Mouse (Mus musculus): ENCODE results near the gene Vmn2r120. TPM values are rescaled to one million over a fixed set of nuclear protein-coding genes. Genes with fewer than 3 reads are reported as not detected.
"Not testable (repeated sequence)": the region's sequence is repeated elsewhere in the genome, so short reads cannot be mapped to it uniquely, and the experiment has no call there.

Gene Vmn2r120
- polyA plus RNA-seq (2015; fragmentation: Nextera tagmentation; extraction: Ambion mirVana) = not detected in 2 replicates

GRCm38 (mm10) chr17:57545405-57545804 lies at the start of gene Vmn2r120:
Vmn2r120 (minus strand) TSS chr17:57545505.
- no peaks in the 10 kb centered on the region for H3K27me3 ChIP-seq (replicated peaks; ENCODE audit: control insufficient read depth, insufficient read depth, low read length)
- WGBS = 87% methylated on average over 1 of the region's 1 CpGs
- no peak for ATAC-seq
- no peak within 1 kb of the TSS for H3K4me2 ChIP-seq (ENCODE audit: low read depth, low read length)
- H3K27ac ChIP-seq (ENCODE audit: low read length) = no peak within 1 kb of the TSS
- no peaks in the 10 kb centered on the region for H3K4me1 ChIP-seq (ENCODE audit: control insufficient read depth, insufficient read depth, low read length)
- H3K9me3 ChIP-seq (ENCODE audit: control insufficient read depth, low read length) = no peaks in the 10 kb centered on the region
- H3K36me3 ChIP-seq (ENCODE audit: control insufficient read depth, insufficient read depth, low read length) = no peaks in the 10 kb centered on the region
- H3K9ac ChIP-seq (ENCODE audit: low read depth, low read length) = no peak within 1 kb of the TSS
- no peak within 1 kb of the TSS for H3K4me3 ChIP-seq (ENCODE audit: low read length)

GRCm38 (mm10) chr17:57587273-57587672 lies 42.0 kb upstream of the Vmn2r120 start:
- not testable (repeated sequence) for H3K27ac ChIP-seq (ENCODE audit: low read length); H3K36me3 ChIP-seq (ENCODE audit: control insufficient read depth, insufficient read depth, low read length); H3K4me1 ChIP-seq (ENCODE audit: control insufficient read depth, insufficient read depth, low read length); ATAC-seq; H3K4me3 ChIP-seq (ENCODE audit: low read length); H3K9me3 ChIP-seq (ENCODE audit: control insufficient read depth, low read length); H3K27me3 ChIP-seq (replicated peaks; ENCODE audit: control insufficient read depth, insufficient read depth, low read length); H3K9ac ChIP-seq (ENCODE audit: low read depth, low read length); H3K4me2 ChIP-seq (ENCODE audit: low read depth, low read length)
- WGBS = 84% methylated on average over 6 of the region's 6 CpGs

- ATAC-seq = no peak
Measured at GRCm38 (mm10) chr17:57574075-57574705, 28.9 kb upstream of the Vmn2r120 start.

More at GRCm38 (mm10) chr17:57574075-57574705, 28.9 kb upstream of the Vmn2r120 start:
- Histone ChIP-seq H3K4me3 (ENCODE audit: low read length) (no peak overlapping the region), H3K9ac (ENCODE audit: low read depth, low read length) (no peak overlapping the region), H3K9me3 (ENCODE audit: control insufficient read depth, low read length) (no peaks in the 10 kb centered on the region), H3K4me1 (ENCODE audit: control insufficient read depth, insufficient read depth, low read length) (no peaks in the 10 kb centered on the region), H3K27me3 (replicated peaks; ENCODE audit: control insufficient read depth, insufficient read depth, low read length) (no peaks in the 10 kb centered on the region), H3K36me3 (ENCODE audit: control insufficient read depth, insufficient read depth, low read length) (no peaks in the 10 kb centered on the region), H3K4me2 (ENCODE audit: low read depth, low read length) (no peak overlapping the region), H3K27ac (ENCODE audit: low read length) (no peak overlapping the region)
- WGBS = 75% methylated on average over 16 of the region's 16 CpGs

Other genes starting within 250 kb of the Vmn2r120 start
- 5.8 and 6.3 TPM in 2 replicates for gene Adgre1, start 186.8 kb downstream of the Vmn2r120 start, polyA plus RNA-seq (2015; fragmentation: Nextera tagmentation; extraction: Ambion mirVana)
- not detected in 2 replicates for gene Gm21834, start 196.7 kb upstream of the Vmn2r120 start, polyA plus RNA-seq (2015; fragmentation: Nextera tagmentation; extraction: Ambion mirVana)
- gene Cntnap5c, start 224.1 kb upstream of the Vmn2r120 start, polyA plus RNA-seq (2015; fragmentation: Nextera tagmentation; extraction: Ambion mirVana) = 0.04 TPM in 1 of 2 replicates, not detected in the other

Data from intestine, embryonic 16.5 days (tissue).